Mouse (Mus musculus) E14TG2a.4 (cell line): ENCODE data around the gene Rilpl1.

Source experiments
- CTCF ChIP-seq: conservative IDR thresholded peaks from 2 replicates; pipeline ENCODE4 v1.5.1; 2014; ENCODE audit warnings: low read length
- NANOG ChIP-seq: IDR thresholded peaks from 2 replicates; pipeline ENCODE4 v1.6.1; 2014; ENCODE audit warnings: borderline replicate concordance, low read length, mixed read lengths
- POU5F1 ChIP-seq: IDR thresholded peaks from 2 replicates; pipeline ENCODE4 v1.6.1; 2014; ENCODE audit warnings: low read length, borderline replicate concordance

DNA sequence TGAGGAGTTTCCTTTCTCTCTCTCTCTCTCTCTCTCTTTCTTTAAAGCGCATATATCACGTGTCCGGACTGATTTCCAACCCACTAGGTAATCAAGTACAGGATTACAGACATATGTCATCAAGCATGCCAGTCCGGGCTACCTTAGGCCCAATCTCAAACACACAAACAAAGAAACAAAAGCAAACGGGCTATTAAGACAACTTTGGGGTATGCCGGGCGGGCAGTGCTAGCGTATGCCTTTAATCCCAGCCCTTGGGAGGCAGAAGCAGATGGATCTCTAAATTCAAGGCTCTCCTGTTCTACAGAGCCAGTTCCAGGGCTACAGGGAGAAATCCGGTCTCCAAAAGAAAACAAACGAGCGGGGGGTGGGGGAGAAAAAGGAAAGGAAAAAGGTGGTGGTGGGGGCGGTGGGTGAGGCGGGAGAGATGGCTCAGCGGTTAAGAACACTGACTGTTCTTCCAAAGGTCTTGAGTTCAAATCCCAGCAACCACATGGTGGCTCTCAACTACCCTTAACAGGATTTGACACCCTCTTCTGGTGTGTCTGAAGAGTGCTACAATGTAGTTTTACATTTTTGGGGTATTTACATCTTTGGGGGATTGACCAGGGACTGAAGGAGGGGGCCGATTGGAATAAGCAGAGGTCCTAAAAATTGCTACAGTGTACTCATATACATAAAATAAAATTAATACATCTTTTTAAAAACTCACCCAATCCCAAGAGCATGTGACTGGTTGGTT, 47.4 kb downstream of the Rilpl1 start:
- TF ChIP-seq CTCF (no peak), POU5F1 (no peak), NANOG (no peak)
